In the genomic region with DNA sequence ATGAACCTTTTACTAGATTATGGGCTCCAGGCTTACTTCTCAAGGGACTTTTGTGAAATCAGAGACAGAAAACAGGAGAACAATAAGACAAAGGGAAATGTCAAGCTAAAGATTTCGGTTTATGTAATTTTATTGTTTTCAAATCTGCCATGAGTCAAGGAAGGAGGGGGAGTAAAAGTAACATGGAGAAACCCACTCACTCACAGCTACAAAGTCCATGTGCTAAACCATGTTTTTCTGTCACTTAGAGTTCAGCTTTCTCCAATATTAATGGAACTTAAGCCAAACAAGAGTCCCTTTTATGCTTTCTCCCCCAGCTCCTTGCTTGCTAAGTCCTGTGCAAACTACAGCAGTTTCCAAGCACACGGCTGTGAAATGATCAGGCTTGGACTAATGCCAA, we compare ENCODE assay signal across 32 mouse cellular contexts. TPM values are rescaled to one million over a fixed set of nuclear protein-coding genes. Genes with fewer than 3 reads are reported as not detected.
"Had no signal": no experiment of that assay in that cellular context is flagged by ENCODE, and none has a peak within 500 bp of the region (broad histone marks: within the 10 kb centered on the region; RNA-seq: fewer than 3 reads in every experiment).

No protein-coding gene starts in this region.

- H3K27me3 ChIP-seq: limb, embryonic 15.5 days; liver, embryonic 12.5 days; liver, embryonic 13.5 days; liver, embryonic 15.5 days; neural tube, embryonic 12.5 days had no signal

- H3K27ac ChIP-seq: left cerebral cortex, adult 2 months; limb, embryonic 15.5 days; liver, embryonic 12.5 days; liver, embryonic 13.5 days; liver, embryonic 14.5 days; liver, embryonic 15.5 days; lung, embryonic 15.5 days; macrophage; midbrain, embryonic 10.5 days; midbrain, embryonic 12.5 days; midbrain, embryonic 13.5 days; midbrain, embryonic 15.5 days; neural tube, embryonic 12.5 days had no signal

- H3K4me2 ChIP-seq: limb, embryonic 15.5 days; liver, embryonic 11.5 days; liver, embryonic 12.5 days; liver, embryonic 13.5 days; liver, embryonic 15.5 days; lung, embryonic 14.5 days; lung, embryonic 15.5 days; midbrain, embryonic 11.5 days; midbrain, embryonic 12.5 days; midbrain, embryonic 13.5 days; midbrain, embryonic 15.5 days; neural tube, embryonic 12.5 days had no signal

- H3K9ac ChIP-seq: limb, embryonic 15.5 days; liver, embryonic 12.5 days; liver, embryonic 13.5 days; liver, embryonic 14.5 days; liver, embryonic 15.5 days; liver, postnatal 0 days; lung, embryonic 14.5 days; lung, embryonic 15.5 days; midbrain, embryonic 12.5 days; midbrain, embryonic 13.5 days; midbrain, embryonic 15.5 days; neural tube, embryonic 12.5 days had no signal

- H3K4me1 ChIP-seq: limb, embryonic 15.5 days; liver, embryonic 12.5 days; liver, embryonic 13.5 days; liver, embryonic 15.5 days; lung, embryonic 15.5 days; megakaryocyte, embryonic 14.5 days; midbrain, embryonic 10.5 days; midbrain, embryonic 12.5 days; midbrain, embryonic 13.5 days; midbrain, embryonic 15.5 days; neural tube, embryonic 12.5 days had no signal

- H3K9me3 ChIP-seq: limb, embryonic 15.5 days; liver, embryonic 12.5 days; liver, embryonic 13.5 days; liver, embryonic 15.5 days; lung, embryonic 15.5 days; megakaryocyte, embryonic 14.5 days; midbrain, embryonic 10.5 days; midbrain, embryonic 12.5 days; midbrain, embryonic 13.5 days; midbrain, embryonic 15.5 days; neural tube, embryonic 12.5 days had no signal

- H3K36me3 ChIP-seq: limb, embryonic 15.5 days; liver, embryonic 12.5 days; liver, embryonic 13.5 days; liver, embryonic 15.5 days; lung, embryonic 15.5 days; midbrain, embryonic 10.5 days; midbrain, embryonic 12.5 days; midbrain, embryonic 13.5 days; midbrain, embryonic 15.5 days; neural tube, embryonic 12.5 days had no signal

- H3K4me3 ChIP-seq: left cerebral cortex, adult 2 months; limb, embryonic 15.5 days; liver, embryonic 12.5 days; liver, embryonic 13.5 days; liver, embryonic 15.5 days; lung, embryonic 15.5 days; megakaryocyte, embryonic 14.5 days; midbrain, embryonic 10.5 days; midbrain, embryonic 12.5 days; midbrain, embryonic 13.5 days; midbrain, embryonic 15.5 days; myocyte; neural tube, embryonic 12.5 days had no signal

- DNase-seq: left cerebral cortex, postnatal 4 days; liver; liver, embryonic 13.5 days; liver, postnatal 0 days; lung, adult 18-20 months; lung, adult 2 months; lung, embryonic 14.5 days; lung, postnatal 10 days; lung, postnatal 14 days; lung, postnatal 36 days; lung, postnatal 4 days; midbrain, embryonic 14.5 days had no signal

- ATAC-seq: liver, embryonic 12.5 days; liver, postnatal 0 days; lung, postnatal 0 days; midbrain, embryonic 13.5 days; midbrain, embryonic 15.5 days; midbrain, embryonic 16.5 days had no signal

RNA-seq across cellular contexts. Expression of a gene that starts 10.5 kb away (rescaled TPM):
- total RNA-seq: megakaryocyte-erythroid progenitor cell, adult 5-6 weeks; monocyte, adult 5-6 weeks had no signal
- polyA plus RNA-seq: macrophage, myocyte had no signal
